Mouse (Mus musculus) midbrain, embryonic 14.5 days (tissue): Measurements from ENCODE around the gene Grid2ip. TPM values are rescaled to one million over a fixed set of nuclear protein-coding genes. Genes with fewer than 3 reads are reported as not detected.
A peak's percentile ranks its signal among the peaks of the same experiment; 100 is the strongest.

Experiments used
- ATAC-seq: fragments of 200-750 bp; cut with Nextera tagmentation; 2 replicates; pipeline ENCODE4 v1.8.0; 2017; ENCODE audit warnings: moderate number of reproducible peaks, moderate library complexity; ENCODE audit not compliant: low FRiP score, low TSS enrichment
- DNase-seq: peaks from one replicate; pipeline ENCODE4 v3.0.0-alpha.2; 2015
- H3K27ac ChIP-seq: fragments of 300-500 bp; sonication (generic); replicated peaks from 2 replicates; pipeline ENCODE4 v1.5.1; 2014; ENCODE audit warnings: mild to moderate bottlenecking, low read depth, low read length, moderate library complexity
- H3K27me3 ChIP-seq: fragments of 300-500 bp; sonication (generic); 2 replicates; pipeline ENCODE4 v1.6.1; 2014; ENCODE audit warnings: low read length, control low read depth, mixed read lengths; ENCODE audit not compliant: control insufficient read depth, insufficient read depth
- H3K36me3 ChIP-seq: fragments of 300-500 bp; sonication (generic); 2 replicates; pipeline ENCODE4 v1.6.1; 2014; ENCODE audit warnings: low read length, control low read depth; ENCODE audit not compliant: control insufficient read depth, insufficient read depth
- H3K4me1 ChIP-seq: fragments of 300-500 bp; sonication (generic); 2 replicates; pipeline ENCODE4 v1.6.1; 2014; ENCODE audit warnings: mild to moderate bottlenecking, antibody characterized with exemption, low read length, control low read depth; ENCODE audit not compliant: control insufficient read depth, insufficient read depth
- H3K4me2 ChIP-seq: fragments of 300-500 bp; sonication (generic); 2 replicates; pipeline ENCODE4 v1.6.1; 2014; ENCODE audit warnings: mild to moderate bottlenecking, low read length, moderate library complexity
- H3K4me3 ChIP-seq: fragments of 300-500 bp; sonication (generic); replicated peaks from 2 replicates; pipeline ENCODE4 v1.5.1; 2014; ENCODE audit warnings: low read depth, low read length
- H3K9ac ChIP-seq: fragments of 300-500 bp; sonication (generic); replicated peaks from 2 replicates; pipeline ENCODE4 v1.6.1; 2014; ENCODE audit warnings: mild to moderate bottlenecking, low read length, moderate library complexity
- H3K9me3 ChIP-seq: fragments of 300-500 bp; sonication (generic); 2 replicates; pipeline ENCODE4 v1.6.1; 2016; ENCODE audit warnings: low read length, control low read depth, mixed read lengths; ENCODE audit not compliant: control insufficient read depth
- WGBS: fragments of 180-500 bp; shearing (Covaris S2); extraction: QIAGEN DNeasy Blood & Tissue Kit; methylation state at CpG from one replicate; pipeline ENCODE4 v1.1.7; 2014; 5-methylcytosine and 5-hydroxymethylcytosine counted together
- polyA plus RNA-seq: library from polyadenylated mRNA; unstranded; fragments of >200 nt; fragmentation: Nextera tagmentation; extraction: Ambion mirVana; gene quantifications from 2 replicates; pipeline ENCODE4 v1.2.1, GENCODE M21; 2014

Gene Grid2ip
- polyA plus RNA-seq, 1 experiment from 2014 or later = 0.29 TPM

GRCm38 (mm10) chr5:143317288-143317610, 39.9 kb upstream of the Grid2ip start:
- peaks cover 63% of the 10 kb centered on the region for H3K36me3 ChIP-seq
- 77% methylated on average over 8 of the region's 8 CpGs for WGBS
- H3K9me3 ChIP-seq = no peaks in the 10 kb centered on the region
- no peak overlapping the region for H3K9ac ChIP-seq
- H3K27me3 ChIP-seq = no peaks in the 10 kb centered on the region
- no peak overlapping the region for H3K4me3 ChIP-seq
- H3K4me2 ChIP-seq = no peak overlapping the region
- DNase-seq (no peak), ATAC-seq (no peak)
- H3K4me1 ChIP-seq = peaks cover 17% of the 10 kb centered on the region
- H3K27ac ChIP-seq = no peak overlapping the region

- peaks cover 27% of the 10 kb centered on the region for H3K36me3 ChIP-seq
- WGBS = under 1% methylated on average over 57 of the region's 57 CpGs
- no peaks in the 10 kb centered on the region for H3K27me3 ChIP-seq
- peaks cover 14% of the 10 kb centered on the region for H3K4me1 ChIP-seq
- peak within 1 kb of the TSS; percentile 53 for H3K27ac ChIP-seq
- DNase-seq = peak; percentile 98
- peak; percentile 70; the same call in 1 of the 2 replicates for ATAC-seq
- peak within 1 kb of the TSS; percentile 89 for H3K9ac ChIP-seq
- peak within 1 kb of the TSS; percentile 95 for H3K4me2 ChIP-seq
- H3K4me3 ChIP-seq = peak within 1 kb of the TSS; percentile 94
- no peaks in the 10 kb centered on the region for H3K9me3 ChIP-seq
Measured at GRCm38 (mm10) chr5:143328690-143329495, 28.2 kb upstream of the Grid2ip start, which contains the start of gene Zdhhc4. TSS of gene Zdhhc4 (minus strand) at chr5:143329256.

- Histone ChIP-seq H3K27ac (no peak overlapping the region), H3K9me3 (no peaks in the 10 kb centered on the region), H3K4me1 (peaks cover 7% of the 10 kb centered on the region), H3K36me3 (no peaks in the 10 kb centered on the region), H3K9ac (no peak overlapping the region), H3K4me2 (no peak overlapping the region), H3K4me3 (no peak overlapping the region), H3K27me3 (no peaks in the 10 kb centered on the region)
- ATAC-seq = no peak
- DNase-seq = peak; percentile 86
- WGBS = 17% methylated on average over 5 of the region's 5 CpGs
Measured at GRCm38 (mm10) chr5:143333872-143334271, 23.3 kb upstream of the Grid2ip start.

GRCm38 (mm10) chr5:143334418-143335088, 22.6 kb upstream of the Grid2ip start:
- 75% methylated on average over 14 of the region's 14 CpGs for WGBS
- Histone ChIP-seq H3K4me2 (no peak overlapping the region), H3K9ac (no peak overlapping the region), H3K4me3 (no peak overlapping the region), H3K9me3 (no peaks in the 10 kb centered on the region), H3K27ac (no peak overlapping the region), H3K36me3 (no peaks in the 10 kb centered on the region), H3K4me1 (peaks cover 7% of the 10 kb centered on the region), H3K27me3 (no peaks in the 10 kb centered on the region)
- no peak for DNase-seq
- no peak for ATAC-seq

- Histone ChIP-seq H3K4me3 (no peak overlapping the region), H3K9me3 (no peaks in the 10 kb centered on the region), H3K4me1 (peaks cover 2% of the 10 kb centered on the region), H3K36me3 (no peaks in the 10 kb centered on the region), H3K27ac (no peak overlapping the region), H3K4me2 (no peak overlapping the region), H3K9ac (no peak overlapping the region), H3K27me3 (no peaks in the 10 kb centered on the region)
- 83% methylated on average over 7 of the region's 7 CpGs for WGBS
- ATAC-seq (no peak), DNase-seq (no peak)
Measured at GRCm38 (mm10) chr5:143335089-143335460, 22.1 kb upstream of the Grid2ip start.

- DNase-seq (no peak), ATAC-seq (no peak)
- Histone ChIP-seq H3K27ac (no peak overlapping the region), H3K27me3 (no peaks in the 10 kb centered on the region), H3K4me1 (no peaks in the 10 kb centered on the region), H3K36me3 (no peaks in the 10 kb centered on the region), H3K9me3 (no peaks in the 10 kb centered on the region), H3K9ac (no peak overlapping the region), H3K4me3 (no peak overlapping the region), H3K4me2 (no peak overlapping the region)
- WGBS = 70% methylated on average over 6 of the region's 6 CpGs
Measured at GRCm38 (mm10) chr5:143336559-143336958, 20.6 kb upstream of the Grid2ip start.

- ATAC-seq = no peak
- H3K36me3 ChIP-seq = no peaks in the 10 kb centered on the region
- no peaks in the 10 kb centered on the region for H3K4me1 ChIP-seq
- DNase-seq = no peak
- no peaks in the 10 kb centered on the region for H3K27me3 ChIP-seq
- no peak overlapping the region for H3K4me2 ChIP-seq
- no peak overlapping the region for H3K9ac ChIP-seq
- no peak overlapping the region for H3K27ac ChIP-seq
- H3K9me3 ChIP-seq = no peaks in the 10 kb centered on the region
- WGBS = 65% methylated on average over 6 of the region's 6 CpGs
- H3K4me3 ChIP-seq = no peak overlapping the region
Measured at GRCm38 (mm10) chr5:143339603-143340002, 17.5 kb upstream of the Grid2ip start.

GRCm38 (mm10) chr5:143346367-143346766, 10.8 kb upstream of the Grid2ip start:
- no peak overlapping the region for H3K4me2 ChIP-seq
- DNase-seq (no peak), ATAC-seq (no peak)
- H3K9me3 ChIP-seq = 0 out of 2 replicates have a peak, but pooled peaks cover 3% of the 10 kb centered on the region
- H3K27me3 ChIP-seq = no peaks in the 10 kb centered on the region
- no peak overlapping the region for H3K4me3 ChIP-seq
- H3K36me3 ChIP-seq = no peaks in the 10 kb centered on the region
- no peak overlapping the region for H3K9ac ChIP-seq
- H3K27ac ChIP-seq = no peak overlapping the region
- 72% methylated on average over 8 of the region's 8 CpGs for WGBS
- H3K4me1 ChIP-seq = no peaks in the 10 kb centered on the region

- DNase-seq = no peak
- no peak overlapping the region for H3K4me3 ChIP-seq
- no peak overlapping the region for H3K9ac ChIP-seq
- no peak overlapping the region for H3K27ac ChIP-seq
- peaks cover 4% of the 10 kb centered on the region; the same call in 1 of the 2 replicates for H3K4me1 ChIP-seq
- H3K4me2 ChIP-seq = no peak overlapping the region
- no peaks in the 10 kb centered on the region for H3K36me3 ChIP-seq
- WGBS = 25% methylated on average over 5 of the region's 5 CpGs
- H3K9me3 ChIP-seq = no peaks in the 10 kb centered on the region
- ATAC-seq = no peak
- peaks cover 10% of the 10 kb centered on the region; the same call in 1 of the 2 replicates for H3K27me3 ChIP-seq
Measured at GRCm38 (mm10) chr5:143356017-143356416, 1.1 kb upstream of the Grid2ip start.
